Mouse (Mus musculus): ENCODE data around the gene Fah. TPM values are rescaled to one million over a fixed set of nuclear protein-coding genes. Genes with fewer than 3 reads are reported as not detected.
A peak's percentile ranks its signal among the peaks of the same experiment; 100 is the strongest.

The Fah gene
- polyA plus RNA-seq (2015; fragmentation: Nextera tagmentation; extraction: Ambion mirVana): 14.9 and 17.7 TPM in 2 replicates

DNA sequence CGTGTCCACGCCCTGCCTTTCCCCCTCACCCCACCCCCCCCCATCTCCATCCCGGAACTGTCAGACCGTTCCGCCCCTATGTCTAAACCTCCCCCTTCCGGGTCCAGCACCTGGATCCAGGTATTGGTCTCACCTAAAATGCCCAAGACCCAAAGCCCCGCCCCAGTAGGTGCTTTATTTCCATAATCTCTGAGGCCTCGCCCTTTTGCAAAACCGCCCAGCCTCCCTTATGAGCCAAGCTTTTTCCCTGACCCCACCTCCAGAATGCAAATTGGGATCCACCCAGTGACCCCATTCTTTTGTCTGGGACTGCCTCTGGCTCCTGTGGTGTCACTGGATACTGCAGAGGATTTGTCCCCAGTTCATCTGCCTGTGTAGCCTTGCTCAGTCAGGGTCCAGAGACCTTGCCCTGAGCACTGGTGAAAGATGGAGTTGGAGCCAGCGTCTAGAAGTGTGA is at the start of gene Fah:
Gene Fah, minus strand, starts transcription at position 430 of the 457 bp plus-strand sequence.
- peak; percentile 81 for ATAC-seq (ENCODE audit: low FRiP score, low TSS enrichment)
- 2% methylated on average over 9 of the region's 10 CpGs for WGBS
- Histone ChIP-seq H3K9me3 (ENCODE audit: low read length) (no peaks in the 10 kb centered on the region), H3K4me3 (ENCODE audit: low read length) (peak within 1 kb of the TSS; percentile 70), H3K4me1 (ENCODE audit: insufficient read depth, low read length) (peaks cover 12% of the 10 kb centered on the region), H3K27me3 (ENCODE audit: insufficient read depth, low read length) (no peaks in the 10 kb centered on the region), H3K9ac (replicated peaks; ENCODE audit: low read length) (peak within 1 kb of the TSS; percentile 69), H3K27ac (ENCODE audit: low read length) (no peak within 1 kb of the TSS), H3K4me2 (replicated peaks; ENCODE audit: low read depth, low read length) (peak within 1 kb of the TSS; percentile 98), H3K36me3 (ENCODE audit: insufficient read depth, low read length) (no peaks in the 10 kb centered on the region)

DNA sequence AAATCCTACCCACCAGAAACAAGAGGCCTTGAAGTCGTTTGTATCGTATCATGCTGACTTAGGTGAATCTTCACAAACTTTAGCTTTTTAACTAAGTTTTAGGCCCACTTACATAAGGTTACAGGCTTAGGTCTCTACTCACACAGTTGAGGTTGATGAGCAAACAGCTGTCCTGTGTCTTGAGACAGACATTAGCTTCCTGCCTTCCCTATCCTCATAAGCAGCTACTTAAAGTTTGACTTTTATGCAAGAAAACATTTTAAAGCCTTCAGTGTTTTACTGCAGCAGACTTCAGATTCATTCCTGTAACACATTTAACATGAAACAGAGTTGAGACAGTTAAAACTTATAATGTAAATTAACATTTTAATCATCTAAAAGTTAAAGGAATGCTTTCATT is 46.2 kb upstream of the Fah start:
- WGBS: 80% methylated on average over 2 of the region's 2 CpGs
- no peak for ATAC-seq (ENCODE audit: low FRiP score, low TSS enrichment)

DNA sequence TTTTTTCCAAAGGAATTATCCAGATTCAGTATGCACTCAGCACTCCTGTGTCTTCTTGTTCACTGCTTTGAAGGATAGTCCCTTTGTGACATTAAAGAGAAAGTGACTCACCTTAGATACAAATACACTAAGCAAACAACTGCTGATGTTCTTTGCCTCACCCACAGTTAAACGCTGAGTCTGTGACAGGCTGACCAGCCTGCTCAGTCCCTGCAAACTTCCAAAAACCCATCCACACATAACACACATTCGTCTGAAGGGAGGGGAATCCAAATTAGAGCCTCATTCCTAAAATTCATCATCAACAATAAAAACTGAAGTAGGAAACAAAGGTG is 45.4 kb upstream of the Fah start:
- 51% methylated on average over 2 of the region's 2 CpGs for WGBS
- no peak overlapping the region for H3K4me2 ChIP-seq (replicated peaks; ENCODE audit: low read depth, low read length)
- no peak overlapping the region for H3K9ac ChIP-seq (replicated peaks; ENCODE audit: low read length)
- H3K27ac ChIP-seq (ENCODE audit: low read length): no peak overlapping the region
- no peaks in the 10 kb centered on the region for H3K4me1 ChIP-seq (ENCODE audit: insufficient read depth, low read length)
- H3K27me3 ChIP-seq (ENCODE audit: insufficient read depth, low read length): no peaks in the 10 kb centered on the region
- H3K9me3 ChIP-seq (ENCODE audit: low read length): no peaks in the 10 kb centered on the region
- ATAC-seq (ENCODE audit: low FRiP score, low TSS enrichment): no peak
- H3K4me3 ChIP-seq (ENCODE audit: low read length): no peak overlapping the region
- no peaks in the 10 kb centered on the region for H3K36me3 ChIP-seq (ENCODE audit: insufficient read depth, low read length)

More for the DNA sequence above, 46.2 kb upstream of the Fah start:
- H3K27ac ChIP-seq (ENCODE audit: low read length): no peak overlapping the region
- no peaks in the 10 kb centered on the region for H3K27me3 ChIP-seq (ENCODE audit: insufficient read depth, low read length)
- H3K36me3 ChIP-seq (ENCODE audit: insufficient read depth, low read length): no peaks in the 10 kb centered on the region
- H3K9ac ChIP-seq (replicated peaks; ENCODE audit: low read length): no peak overlapping the region
- H3K4me3 ChIP-seq (ENCODE audit: low read length): no peak overlapping the region
- H3K9me3 ChIP-seq (ENCODE audit: low read length): no peaks in the 10 kb centered on the region
- H3K4me1 ChIP-seq (ENCODE audit: insufficient read depth, low read length): no peaks in the 10 kb centered on the region
- no peak overlapping the region for H3K4me2 ChIP-seq (replicated peaks; ENCODE audit: low read depth, low read length)

DNA sequence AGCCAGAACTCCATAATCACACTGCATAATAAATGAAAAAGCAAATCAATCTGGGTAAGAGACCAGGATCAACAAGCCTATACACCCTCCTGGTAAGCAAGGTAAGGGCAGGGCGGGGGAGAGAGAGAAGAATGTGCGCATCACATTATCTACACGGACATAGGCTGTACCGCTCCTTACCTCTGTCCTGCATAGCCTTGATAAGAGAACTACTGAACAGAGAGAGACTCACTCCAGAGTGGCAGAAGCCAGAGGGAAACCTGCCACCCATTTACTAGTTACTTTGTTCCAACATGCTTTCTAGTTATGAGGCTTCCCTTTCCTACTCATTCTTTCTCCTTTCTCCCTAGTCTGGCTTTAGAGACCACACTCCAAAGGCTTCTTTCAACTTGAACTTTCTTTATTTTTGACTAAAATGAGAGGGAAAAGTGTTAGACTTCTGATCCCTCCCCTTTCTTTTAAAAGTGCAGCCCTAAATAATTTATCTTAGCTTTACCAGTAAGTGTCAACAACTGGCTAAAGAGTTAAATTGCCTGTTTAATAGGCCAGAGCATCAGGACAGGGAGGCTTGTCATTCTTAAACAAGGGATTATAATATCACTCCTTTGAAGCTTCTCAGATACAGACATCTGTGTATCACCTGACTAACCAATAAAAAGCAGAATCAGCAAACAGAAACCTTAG is 44.9 kb upstream of the Fah start:
- Histone ChIP-seq H3K9me3 (ENCODE audit: low read length) (no peaks in the 10 kb centered on the region), H3K36me3 (ENCODE audit: insufficient read depth, low read length) (no peaks in the 10 kb centered on the region), H3K27ac (ENCODE audit: low read length) (no peak overlapping the region), H3K27me3 (ENCODE audit: insufficient read depth, low read length) (no peaks in the 10 kb centered on the region), H3K9ac (replicated peaks; ENCODE audit: low read length) (no peak overlapping the region), H3K4me3 (ENCODE audit: low read length) (no peak overlapping the region), H3K4me2 (replicated peaks; ENCODE audit: low read depth, low read length) (no peak overlapping the region), H3K4me1 (ENCODE audit: insufficient read depth, low read length) (no peaks in the 10 kb centered on the region)
- 89% methylated on average over 4 of the region's 4 CpGs for WGBS
- 0 out of 2 replicates have a peak, but pooled peaks have one; percentile 42 for ATAC-seq (ENCODE audit: low FRiP score, low TSS enrichment)

DNA sequence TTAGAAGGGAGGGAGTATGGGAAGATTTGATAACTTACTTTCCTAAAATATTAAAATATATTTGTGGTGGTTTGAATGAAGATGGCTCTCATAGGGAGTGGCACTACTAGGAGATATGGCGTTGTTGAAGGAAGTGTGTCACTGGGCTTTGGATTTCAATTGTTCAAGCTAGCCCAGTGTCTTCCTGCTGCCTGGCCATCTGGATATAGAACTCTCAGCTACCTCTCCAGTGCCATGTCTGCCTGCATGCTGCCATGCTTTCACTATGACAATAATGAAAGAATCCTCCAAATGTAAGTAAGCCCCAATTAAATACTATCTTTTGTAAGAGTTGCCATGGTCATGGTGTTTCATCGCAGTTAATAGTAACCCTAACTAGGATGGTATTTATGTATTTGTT is 42.5 kb upstream of the Fah start:
- 91% methylated on average over 2 of the region's 2 CpGs for whole genome bisulfite sequencing

DNA sequence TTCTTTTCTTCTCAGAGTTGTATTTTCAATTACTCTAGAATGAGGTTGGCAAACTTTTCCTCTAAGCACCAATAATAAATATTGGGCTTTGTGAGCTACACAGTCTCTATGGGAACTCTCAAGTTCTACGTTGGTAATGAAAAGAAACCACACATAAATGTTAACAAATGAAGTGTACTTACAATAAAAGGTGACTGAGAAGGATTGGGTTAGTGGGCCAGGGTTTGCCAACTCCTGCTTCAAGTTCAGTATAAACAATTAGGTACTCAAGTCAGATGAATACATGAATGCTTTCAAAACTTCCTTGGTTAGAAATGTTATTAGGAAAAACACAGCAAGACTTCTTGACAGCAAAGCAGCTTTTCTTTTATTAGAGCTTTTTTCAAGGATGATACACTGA is 39.7 kb upstream of the Fah start:
- H3K36me3 ChIP-seq (ENCODE audit: insufficient read depth, low read length): no peaks in the 10 kb centered on the region
- peaks cover 13% of the 10 kb centered on the region for H3K4me1 ChIP-seq (ENCODE audit: insufficient read depth, low read length)
- H3K4me3 ChIP-seq (ENCODE audit: low read length): no peak overlapping the region
- H3K9me3 ChIP-seq (ENCODE audit: low read length): no peaks in the 10 kb centered on the region
- WGBS: 74% methylated on average over 1 of the region's 1 CpGs
- no peak overlapping the region for H3K4me2 ChIP-seq (replicated peaks; ENCODE audit: low read depth, low read length)
- H3K9ac ChIP-seq (replicated peaks; ENCODE audit: low read length): no peak overlapping the region
- ATAC-seq (ENCODE audit: low FRiP score, low TSS enrichment): no peak
- H3K27ac ChIP-seq (ENCODE audit: low read length): no peak overlapping the region
- H3K27me3 ChIP-seq (ENCODE audit: insufficient read depth, low read length): no peaks in the 10 kb centered on the region

More for the DNA sequence above, 42.5 kb upstream of the Fah start:
- H3K9ac ChIP-seq (replicated peaks; ENCODE audit: low read length): no peak overlapping the region
- H3K4me1 ChIP-seq (ENCODE audit: insufficient read depth, low read length): no peaks in the 10 kb centered on the region
- no peak for ATAC-seq (ENCODE audit: low FRiP score, low TSS enrichment)
- H3K9me3 ChIP-seq (ENCODE audit: low read length): no peaks in the 10 kb centered on the region
- H3K27me3 ChIP-seq (ENCODE audit: insufficient read depth, low read length): no peaks in the 10 kb centered on the region
- H3K4me3 ChIP-seq (ENCODE audit: low read length): no peak overlapping the region
- H3K36me3 ChIP-seq (ENCODE audit: insufficient read depth, low read length): no peaks in the 10 kb centered on the region
- H3K27ac ChIP-seq (ENCODE audit: low read length): no peak overlapping the region
- no peak overlapping the region for H3K4me2 ChIP-seq (replicated peaks; ENCODE audit: low read depth, low read length)

DNA sequence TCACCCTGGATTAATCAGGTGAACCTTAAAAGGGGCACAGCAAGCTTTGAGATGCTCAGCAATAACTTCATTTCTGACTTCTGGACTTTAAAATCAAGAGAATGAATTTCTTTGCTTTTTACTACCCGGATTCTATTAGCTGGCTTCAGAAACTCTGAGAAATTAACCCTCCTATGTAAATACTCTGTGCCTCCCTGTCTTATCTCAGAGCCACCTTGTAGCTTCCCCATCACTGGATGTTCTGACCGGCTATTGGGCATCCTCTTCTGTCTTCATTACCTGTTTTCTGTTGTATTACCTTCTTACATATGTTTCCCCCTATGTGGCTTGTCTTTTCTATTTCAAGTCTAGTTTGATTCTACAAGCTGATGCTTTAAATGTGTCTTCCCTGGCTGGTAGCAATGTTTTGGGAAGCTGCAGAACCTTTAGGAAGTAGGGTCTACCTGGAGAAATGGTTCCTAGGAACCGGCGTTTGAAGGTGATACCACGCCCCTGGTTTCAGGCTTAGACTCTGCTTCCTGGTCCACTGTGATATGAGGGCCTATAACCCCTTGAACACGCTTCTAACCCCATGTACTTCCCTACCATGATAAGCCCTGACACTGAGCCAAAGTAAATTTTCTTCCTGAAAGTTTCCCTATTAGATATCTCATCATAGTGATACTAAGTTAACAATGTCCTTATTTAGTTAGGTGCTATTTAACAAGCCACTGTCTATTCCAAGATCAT is 36.9 kb upstream of the Fah start:
- no peaks in the 10 kb centered on the region for H3K36me3 ChIP-seq (ENCODE audit: insufficient read depth, low read length)
- H3K27ac ChIP-seq (ENCODE audit: low read length): no peak overlapping the region
- no peaks in the 10 kb centered on the region for H3K27me3 ChIP-seq (ENCODE audit: insufficient read depth, low read length)
- no peak for ATAC-seq (ENCODE audit: low FRiP score, low TSS enrichment)
- no peak overlapping the region for H3K4me2 ChIP-seq (replicated peaks; ENCODE audit: low read depth, low read length)
- 90% methylated on average over 6 of the region's 6 CpGs for WGBS
- no peak overlapping the region for H3K9ac ChIP-seq (replicated peaks; ENCODE audit: low read length)
- H3K4me3 ChIP-seq (ENCODE audit: low read length): no peak overlapping the region
- H3K4me1 ChIP-seq (ENCODE audit: insufficient read depth, low read length): peaks cover 13% of the 10 kb centered on the region
- H3K9me3 ChIP-seq (ENCODE audit: low read length): no peaks in the 10 kb centered on the region

DNA sequence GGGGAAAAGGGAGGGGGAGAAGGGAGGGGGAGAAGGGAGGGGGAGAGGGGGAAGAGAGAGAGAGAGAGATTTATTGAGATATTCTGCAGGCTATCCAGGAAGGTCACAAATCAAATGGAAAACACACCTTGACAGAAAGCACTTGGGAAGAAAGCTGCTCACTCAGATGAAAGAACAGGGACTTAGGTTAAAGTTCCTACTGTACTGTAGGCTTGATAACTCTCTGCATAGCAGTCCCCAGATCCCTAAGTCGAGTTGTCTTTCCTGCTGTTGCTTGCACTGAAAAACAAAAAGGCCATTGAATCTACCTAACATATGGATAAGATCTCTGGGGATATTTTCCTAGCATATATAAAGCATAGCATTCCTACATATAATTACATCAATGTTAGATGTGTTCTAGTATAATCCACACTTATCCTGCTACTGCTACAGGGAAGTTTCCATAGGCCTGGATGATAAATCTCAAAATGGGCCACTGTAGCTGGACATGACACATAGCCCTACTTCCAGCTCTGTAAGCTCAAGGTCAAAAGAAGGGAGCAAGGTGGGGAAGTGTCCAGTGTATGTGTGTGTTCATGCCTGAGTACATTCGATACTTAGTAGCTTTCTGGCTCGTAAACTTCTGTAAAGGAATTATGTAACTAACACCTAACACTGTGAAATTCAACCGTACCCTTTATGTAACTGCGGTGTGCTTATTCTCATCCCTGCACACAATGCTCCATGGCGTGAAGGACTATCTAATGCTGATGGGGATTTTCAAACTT is 35.8 kb upstream of the Fah start:
- no peaks in the 10 kb centered on the region for H3K36me3 ChIP-seq (ENCODE audit: insufficient read depth, low read length)
- H3K27ac ChIP-seq (ENCODE audit: low read length): 0 out of 2 replicates have a peak overlapping the region, but pooled peaks have one; percentile 56
- no peaks in the 10 kb centered on the region for H3K9me3 ChIP-seq (ENCODE audit: low read length)
- peaks cover 13% of the 10 kb centered on the region for H3K4me1 ChIP-seq (ENCODE audit: insufficient read depth, low read length)
- WGBS: 43% methylated on average over 6 of the region's 6 CpGs
- H3K4me3 ChIP-seq (ENCODE audit: low read length): no peak overlapping the region
- H3K4me2 ChIP-seq (replicated peaks; ENCODE audit: low read depth, low read length): no peak overlapping the region
- H3K9ac ChIP-seq (replicated peaks; ENCODE audit: low read length): no peak overlapping the region
- ATAC-seq (ENCODE audit: low FRiP score, low TSS enrichment): peak; percentile 84
- H3K27me3 ChIP-seq (ENCODE audit: insufficient read depth, low read length): no peaks in the 10 kb centered on the region

DNA sequence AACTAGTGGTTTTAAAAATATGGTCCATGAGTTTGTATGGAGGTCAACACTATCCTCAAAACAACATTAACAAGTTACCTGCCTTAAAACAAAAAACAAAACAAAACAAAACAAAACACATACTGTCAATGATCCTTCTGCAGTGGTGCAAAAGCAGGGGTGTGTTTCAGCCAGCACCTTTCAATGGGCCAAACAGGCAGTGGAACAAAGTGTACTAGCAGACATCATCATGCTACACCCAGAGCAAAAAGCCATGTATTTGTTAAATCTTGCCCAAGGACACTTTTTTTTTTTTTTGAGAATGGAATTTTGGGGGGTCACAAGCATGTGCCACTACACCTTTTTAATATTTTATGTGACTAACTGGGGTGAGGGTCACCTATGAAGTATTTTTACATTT is 30.4 kb upstream of the Fah start:
- Histone ChIP-seq H3K27me3 (ENCODE audit: insufficient read depth, low read length) (no peaks in the 10 kb centered on the region), H3K36me3 (ENCODE audit: insufficient read depth, low read length) (peaks cover 10% of the 10 kb centered on the region; the same call in 1 of the 2 replicates)

More for the DNA sequence above, 30.4 kb upstream of the Fah start:
- no peaks in the 10 kb centered on the region for H3K9me3 ChIP-seq (ENCODE audit: low read length)
- no peak overlapping the region for H3K27ac ChIP-seq (ENCODE audit: low read length)
- H3K4me1 ChIP-seq (ENCODE audit: insufficient read depth, low read length): no peaks in the 10 kb centered on the region
- no peak overlapping the region for H3K9ac ChIP-seq (replicated peaks; ENCODE audit: low read length)
- no peak overlapping the region for H3K4me2 ChIP-seq (replicated peaks; ENCODE audit: low read depth, low read length)
- ATAC-seq (ENCODE audit: low FRiP score, low TSS enrichment): no peak
- no peak overlapping the region for H3K4me3 ChIP-seq (ENCODE audit: low read length)

Data from kidney, embryonic 16.5 days (tissue).